In genomic region chr9:40801614-40802532, GRCm38 (mm10) we compare ENCODE assay signal across 8 mouse cellular contexts. TPM values are rescaled to one million over a fixed set of nuclear protein-coding genes. Genes with fewer than 3 reads are reported as not detected.
DNase-seq lines count a peak whose midpoint lies in the region; ATAC-seq and TF ChIP-seq lines count a peak whose summit lies in the region.
"Not testable (repeated sequence)": the region's sequence is repeated elsewhere in the genome, so short reads cannot be mapped to it uniquely, and the experiment has no call there.

No protein-coding gene starts in this region.

- not testable (repeated sequence) for H3K9me3 ChIP-seq in ES-Bruce4 (replicated peaks; ENCODE audit: control insufficient read depth, insufficient read depth, low read length, poor library complexity, severe bottlenecking); embryonic facial prominence, embryonic 12.5 days; intestine, embryonic 16.5 days (ENCODE audit: control insufficient read depth, low read length); limb, embryonic 10.5 days (replicated peaks)

- under 1% methylated on average over 28 of the region's 28 CpGs for WGBS in embryonic facial prominence, embryonic 12.5 days
- WGBS in heart, adult 2 months = 1% methylated on average over 28 of the region's 28 CpGs
- under 1% methylated on average over 28 of the region's 28 CpGs for WGBS in intestine, embryonic 16.5 days
- WGBS in limb, embryonic 10.5 days = 1% methylated on average over 28 of the region's 28 CpGs
- under 1% methylated on average over 25 of the region's 28 CpGs for WGBS in macrophage (ENCODE audit: missing documents)

- H3K79me2 ChIP-seq in heart, adult 2 months (replicated peaks; ENCODE audit: control insufficient read depth, insufficient read depth, low read length) = not testable (repeated sequence)
- H3K79me2 ChIP-seq in macrophage (ENCODE audit: inconsistent target) = peaks cover 29% of the 10 kb centered on the region

- H3K4me1 ChIP-seq in ES-Bruce4 (ENCODE audit: control insufficient read depth, insufficient read depth, low read length) = not testable (repeated sequence)
- peaks cover 38% of the 10 kb centered on the region for H3K4me1 ChIP-seq in embryonic facial prominence, embryonic 12.5 days
- peaks cover 12% of the 10 kb centered on the region for H3K4me1 ChIP-seq in heart, adult 2 months (ENCODE audit: control insufficient read depth, insufficient read depth, low read length)
- H3K4me1 ChIP-seq in intestine, embryonic 16.5 days (ENCODE audit: control insufficient read depth, insufficient read depth, low read length) = peaks cover 35% of the 10 kb centered on the region
- peaks cover 22% of the 10 kb centered on the region for H3K4me1 ChIP-seq in limb, embryonic 10.5 days

- not testable (repeated sequence) for TF ChIP-seq CTCF in ES-Bruce4 (IDR thresholded peaks at IDR 0.05; ENCODE audit: low read depth, low read length); brain, embryonic 14.5 days (IDR thresholded peaks at IDR 0.05; ENCODE audit: borderline replicate concordance, extremely low read depth, insufficient read depth, insufficient read length); heart, adult 2 months (IDR thresholded peaks at IDR 0.05)

- H3K27ac ChIP-seq in ES-Bruce4 (ENCODE audit: insufficient read depth, low read length) = peak overlapping the region; percentile 70
- H3K27ac ChIP-seq in embryonic facial prominence, embryonic 12.5 days = peak overlapping the region; percentile 88
- peak overlapping the region; percentile 100 for H3K27ac ChIP-seq in heart, adult 2 months
- H3K27ac ChIP-seq in intestine, embryonic 16.5 days (ENCODE audit: low read length) = peak overlapping the region; percentile 93
- peak overlapping the region; percentile 97 for H3K27ac ChIP-seq in limb, embryonic 10.5 days
- H3K27ac ChIP-seq in macrophage = peak overlapping the region; percentile 63

- peak overlapping the region; percentile 66 for H3K4me2 ChIP-seq in embryonic facial prominence, embryonic 12.5 days (replicated peaks)
- H3K4me2 ChIP-seq in intestine, embryonic 16.5 days (ENCODE audit: low read depth, low read length) = peak overlapping the region; percentile 58

- not testable (repeated sequence) for H3K27me3 ChIP-seq in ES-Bruce4 (ENCODE audit: control insufficient read depth, insufficient read depth, low read length, poor library complexity, severe bottlenecking); embryonic facial prominence, embryonic 12.5 days; heart, adult 2 months (ENCODE audit: control insufficient read depth, insufficient read depth, low read length); intestine, embryonic 16.5 days (replicated peaks; ENCODE audit: control insufficient read depth, insufficient read depth, low read length); limb, embryonic 10.5 days (ENCODE audit: low read depth, poor library complexity, severe bottlenecking)

- H3K4me3 ChIP-seq in ES-Bruce4 (ENCODE audit: low read depth, low read length) (peak overlapping the region; percentile 100), macrophage (ENCODE audit: inconsistent target) (peak overlapping the region; percentile 78)
- H3K4me3 ChIP-seq in embryonic facial prominence, embryonic 12.5 days = peak overlapping the region; percentile 86
- H3K4me3 ChIP-seq in heart, adult 2 months = peak overlapping the region; percentile 94
- peak overlapping the region; percentile 88 for H3K4me3 ChIP-seq in intestine, embryonic 16.5 days (ENCODE audit: low read length)
- peak overlapping the region; percentile 87 for H3K4me3 ChIP-seq in limb, embryonic 10.5 days

- not testable (repeated sequence) for TF ChIP-seq EP300 in ES-Bruce4 (IDR thresholded peaks at IDR 0.05; ENCODE audit: insufficient read depth, low read depth, low read length); heart, adult 2 months (IDR thresholded peaks at IDR 0.05; ENCODE audit: insufficient read depth, low read depth, low read length)

- peak overlapping the region; percentile 99 for H3K9ac ChIP-seq in ES-Bruce4 (ENCODE audit: low read depth, poor library complexity, severe bottlenecking)
- H3K9ac ChIP-seq in embryonic facial prominence, embryonic 12.5 days = peak overlapping the region; percentile 91
- peak overlapping the region; percentile 96 for H3K9ac ChIP-seq in heart, adult 2 months (ENCODE audit: low read depth, low read length)
- H3K9ac ChIP-seq in intestine, embryonic 16.5 days (ENCODE audit: low read depth, low read length) = peak overlapping the region; percentile 98

- DNase-seq in brain, embryonic 14.5 days (ENCODE audit: low read depth) = peak; percentile 80
- DNase-seq in heart, adult 2 months = peak in 1 of 2 experiments; percentile 53
- DNase-seq in limb, embryonic 10.5 days (ENCODE audit: low spot score) = peak; percentile 65
- peak; percentile 41 for DNase-seq in right cerebral cortex, postnatal 4 days

- TF ChIP-seq POLR2A in ES-Bruce4 (IDR thresholded peaks at IDR 0.05; ENCODE audit: insufficient read depth, low read length); brain, embryonic 14.5 days (IDR thresholded peaks at IDR 0.05; ENCODE audit: borderline replicate concordance, extremely low read depth, insufficient read depth, insufficient read length, poor library complexity, severe bottlenecking): not testable (repeated sequence)
- TF ChIP-seq POLR2A in heart, adult 2 months (IDR thresholded peaks at IDR 0.05; ENCODE audit: insufficient read depth, low read depth, low read length) = 0 out of 2 replicates have a peak, but pooled peaks have one; percentile 7

- H3K36me3 ChIP-seq in ES-Bruce4 (ENCODE audit: control insufficient read depth, insufficient read depth, low read length, poor library complexity, severe bottlenecking) (peaks cover 44% of the 10 kb centered on the region), macrophage (ENCODE audit: inconsistent target) (peaks cover 16% of the 10 kb centered on the region; the same call in 1 of the 2 replicates)
- peaks cover 25% of the 10 kb centered on the region for H3K36me3 ChIP-seq in embryonic facial prominence, embryonic 12.5 days
- peaks cover 36% of the 10 kb centered on the region for H3K36me3 ChIP-seq in heart, adult 2 months (ENCODE audit: control insufficient read depth, insufficient read depth, low read length)
- H3K36me3 ChIP-seq in intestine, embryonic 16.5 days (ENCODE audit: control insufficient read depth, insufficient read depth, low read length) = not testable (repeated sequence)
- H3K36me3 ChIP-seq in limb, embryonic 10.5 days = peaks cover 53% of the 10 kb centered on the region

- intact Hi-C loops in heart, adult 2 months (cut with DNase I) = not testable (repeated sequence)

- not testable (repeated sequence) for ATAC-seq in embryonic facial prominence, embryonic 12.5 days (ENCODE audit: insufficient number of reproducible peaks, insufficient read depth, low FRiP score, low TSS enrichment)
- ATAC-seq in intestine, embryonic 16.5 days = peak; percentile 0; the same call in 1 of the 2 replicates

RNA-seq across cellular contexts. Expression of gene Hspa8, which starts 1.1 kb away (rescaled TPM):
- polyA plus RNA-seq in ES-Bruce4 (2011; ENCODE audit: insufficient read depth, insufficient read length, low read depth, missing spikeins) (3,442 and 3,618 TPM in 2 replicates), macrophage (2018) (1,550 to 2,580 TPM (median 2,450 TPM) in 3 replicates)
- polyA plus RNA-seq in brain, embryonic 14.5 days (2012; rRNA removed) = 2,783 and 3,166 TPM in 2 replicates
- 2,550 and 2,595 TPM in 2 replicates for polyA plus RNA-seq in embryonic facial prominence, embryonic 12.5 days (2016; fragmentation: Nextera tagmentation; extraction: Ambion mirVana)
- total RNA-seq in heart, adult 2 months (2021) = 1,000 to 10,000 TPM; 1,540 to 1,554 TPM
- 2,007 and 3,319 TPM in 2 replicates for polyA plus RNA-seq in heart, adult 2 months (2012; rRNA removed)
- 2,348 and 2,439 TPM in 2 replicates for polyA plus RNA-seq in intestine, embryonic 16.5 days (2015; fragmentation: Nextera tagmentation; extraction: Ambion mirVana)
- polyA plus RNA-seq in limb, embryonic 10.5 days (2016; fragmentation: Nextera tagmentation; extraction: Ambion mirVana) = 3,450 and 4,164 TPM in 2 replicates
- total RNA-seq in macrophage (2018; cell fraction: chromatin; rRNA removed) = 100 to 1,000 TPM; 183 to 800 (median 346) TPM
- total RNA-seq in macrophage (2018; cell fraction: cytosol; rRNA removed) = 1,000 to 10,000 TPM; 1,453 to 2,341 (median 1,907) TPM
- total RNA-seq in macrophage (2018; cell fraction: nucleus; rRNA removed) = 1,000 to 10,000 TPM in 10 of 26 experiments, 100 to 1,000 TPM in 16; 433 to 1,679 (median 948) TPM
